Comparison of ENCODE assay signal across 8 mouse cellular contexts in the genomic region with DNA sequence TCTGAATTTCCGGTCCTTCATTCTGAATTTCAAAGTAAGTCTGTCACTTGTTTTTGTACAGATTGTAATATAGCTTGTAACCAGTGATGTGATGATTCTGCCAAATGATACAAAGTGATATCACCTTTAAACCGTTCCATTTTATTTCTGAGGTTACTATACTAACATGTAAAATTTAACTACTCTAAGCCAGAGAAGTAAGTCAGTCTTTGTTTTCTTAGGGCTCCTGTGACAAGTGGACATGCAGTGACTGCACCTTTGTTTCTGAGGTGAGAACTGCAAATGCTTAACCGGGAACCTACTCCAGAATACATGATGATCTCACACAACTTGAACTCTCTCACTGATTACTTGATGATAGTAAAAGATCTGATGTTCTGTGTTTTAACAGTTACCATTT. TPM values are rescaled to one million over a fixed set of nuclear protein-coding genes. Genes with fewer than 3 reads are reported as not detected.
A peak's percentile ranks its signal among the peaks of the same experiment; 100 is the strongest.
DNase-seq lines count a peak whose midpoint lies in the region; ATAC-seq and TF ChIP-seq lines count a peak whose summit lies in the region.

No protein-coding gene starts in this region.

- TF ChIP-seq POLR2A in cortical plate, adult 2 months (IDR thresholded peaks at IDR 0.05; ENCODE audit: extremely low read depth, insufficient read depth, low read length) = 0 out of 2 replicates have a peak, but pooled peaks have one; percentile 26

- no peak for ATAC-seq in kidney, embryonic 14.5 days (ENCODE audit: low FRiP score, low TSS enrichment)
- ATAC-seq in midbrain, postnatal 0 days (ENCODE audit: low FRiP score) = no peak

- H3K4me2 ChIP-seq in kidney, embryonic 14.5 days (replicated peaks; ENCODE audit: low read depth, low read length) = peak overlapping the region; percentile 82
- peak overlapping the region; percentile 82; the same call in 1 of the 2 replicates for H3K4me2 ChIP-seq in midbrain, postnatal 0 days (ENCODE audit: low read depth, low read length, poor library complexity, severe bottlenecking)

- intact Hi-C loops in left cerebral cortex, adult 2 months (cut with DNase I) = loop anchor here (10.0 kb wide), 1 partner anchor 293 kb away; no protein-coding TSS in a partner anchor

- no peak overlapping the region for H3K27ac ChIP-seq in kidney, embryonic 14.5 days (ENCODE audit: low read depth, low read length)
- H3K27ac ChIP-seq in cortical plate, adult 2 months (ENCODE audit: insufficient read depth, low read length) = no peak overlapping the region
- H3K27ac ChIP-seq in midbrain, postnatal 0 days (ENCODE audit: low read depth, low read length) = no peak overlapping the region
- H3K27ac ChIP-seq in left cerebral cortex, adult 2 months = no peak overlapping the region

- no peaks in the 10 kb centered on the region for H3K27me3 ChIP-seq in kidney, embryonic 14.5 days (ENCODE audit: control insufficient read depth, insufficient read depth, low read length)
- no peaks in the 10 kb centered on the region for H3K27me3 ChIP-seq in midbrain, postnatal 0 days (ENCODE audit: insufficient read depth, low read length)

- peak overlapping the region; percentile 92; the same call in 1 of the 2 replicates for H3K4me3 ChIP-seq in kidney, embryonic 14.5 days (ENCODE audit: low read length)
- H3K4me3 ChIP-seq in cortical plate, adult 2 months (ENCODE audit: insufficient read depth, low read length) = no peak overlapping the region; the same call in 1 of the 2 replicates
- peak overlapping the region; percentile 94 for H3K4me3 ChIP-seq in midbrain, postnatal 0 days (ENCODE audit: low read depth, low read length)
- no peak overlapping the region; the same call in 1 of the 2 replicates for H3K4me3 ChIP-seq in left cerebral cortex, adult 2 months

- peak overlapping the region; percentile 97 for H3K9ac ChIP-seq in kidney, embryonic 14.5 days (ENCODE audit: low read depth, low read length)
- H3K9ac ChIP-seq in midbrain, postnatal 0 days (replicated peaks; ENCODE audit: low read length, poor library complexity, severe bottlenecking) = 0 out of 2 replicates have a peak overlapping the region, but pooled peaks have one; percentile 29

- WGBS in kidney, embryonic 14.5 days = 29% methylated on average over 3 of the region's 3 CpGs
- WGBS in midbrain, postnatal 0 days = 36% methylated on average over 3 of the region's 3 CpGs

- peaks cover 52% of the 10 kb centered on the region for H3K36me3 ChIP-seq in kidney, embryonic 14.5 days (ENCODE audit: control insufficient read depth, insufficient read depth, low read length)
- peaks cover 12% of the 10 kb centered on the region; the same call in 1 of the 2 replicates for H3K36me3 ChIP-seq in midbrain, postnatal 0 days (ENCODE audit: insufficient read depth, low read length)

- DNase-seq in kidney, adult 11 months = no peak
- DNase-seq in induced T-regulatory cell, adult 2 months (ENCODE audit: low read depth) = peak; percentile 28
- no peak for DNase-seq in midbrain, postnatal 0 days (ENCODE audit: low spot score)
- no peak for DNase-seq in left cerebral cortex, adult 2 months (ENCODE audit: extremely low spot score in 1 of 2, low spot score in 2 of 2)
- DNase-seq in kidney, postnatal 25 days = no peak
- no peak for DNase-seq in layer of hippocampus, postnatal 36 days

- TF ChIP-seq CTCF in cortical plate, adult 2 months (IDR thresholded peaks at IDR 0.05; ENCODE audit: extremely low read depth, insufficient read depth, low read length) = no peak
- no peak for TF ChIP-seq CTCF in midbrain, postnatal 0 days (IDR thresholded peaks at IDR 0.05)
- no peak for TF ChIP-seq CTCF in left cerebral cortex, adult 2 months (IDR thresholded peaks at IDR 0.05)

- H3K9me3 ChIP-seq in kidney, embryonic 14.5 days (ENCODE audit: control insufficient read depth, low read length) = no peaks in the 10 kb centered on the region
- H3K9me3 ChIP-seq in midbrain, postnatal 0 days (ENCODE audit: low read length) = no peaks in the 10 kb centered on the region

- peaks cover 2% of the 10 kb centered on the region; the same call in 1 of the 2 replicates for H3K4me1 ChIP-seq in kidney, embryonic 14.5 days (ENCODE audit: control insufficient read depth, insufficient read depth, low read length)
- no peaks in the 10 kb centered on the region; the same call in 1 of the 2 replicates for H3K4me1 ChIP-seq in cortical plate, adult 2 months (ENCODE audit: control insufficient read depth, insufficient read depth, low read length)
- H3K4me1 ChIP-seq in midbrain, postnatal 0 days (ENCODE audit: insufficient read depth, low read length) = peaks cover 3% of the 10 kb centered on the region; the same call in 1 of the 2 replicates

RNA-seq across cellular contexts. Expression of a gene that starts 3.4 kb away (rescaled TPM):
- polyA plus RNA-seq in kidney, embryonic 14.5 days (2014; fragmentation: Nextera tagmentation; extraction: Ambion mirVana) = 11.0 and 13.3 TPM in 2 replicates
- polyA plus RNA-seq in cortical plate, adult 2 months (2012; rRNA removed) = 4.8 and 5.1 TPM in 2 replicates
- total RNA-seq in midbrain, postnatal 0 days (2014; rRNA removed) = 35.5 and 55.6 TPM in 2 replicates
- 8.5 and 12.7 TPM in 2 replicates for polyA plus RNA-seq in midbrain, postnatal 0 days (2015; fragmentation: Nextera tagmentation; extraction: Ambion mirVana)
- total RNA-seq in left cerebral cortex, adult 2 months (2021) = 10 to 100 TPM; 18.2 to 20.0 TPM
- 10 to 100 TPM; 16.7 to 21.0 TPM for total RNA-seq in layer of hippocampus, postnatal 36 days (2021)

RNA-seq across cellular contexts. Expression of a gene that starts 32.5 kb away (rescaled TPM):
- 26.6 and 45.4 TPM in 2 replicates for polyA plus RNA-seq in kidney, embryonic 14.5 days (2014; fragmentation: Nextera tagmentation; extraction: Ambion mirVana)
- 25.0 and 26.2 TPM in 2 replicates for polyA plus RNA-seq in cortical plate, adult 2 months (2012; rRNA removed)
- 12.9 and 14.6 TPM in 2 replicates for total RNA-seq in midbrain, postnatal 0 days (2014; rRNA removed)
- 19.6 and 22.9 TPM in 2 replicates for polyA plus RNA-seq in midbrain, postnatal 0 days (2015; fragmentation: Nextera tagmentation; extraction: Ambion mirVana)
- 10 to 100 TPM; 20.0 to 20.9 TPM for total RNA-seq in left cerebral cortex, adult 2 months (2021)
- total RNA-seq in layer of hippocampus, postnatal 36 days (2021) = 10 to 100 TPM; 22.6 to 24.0 TPM

RNA-seq across cellular contexts. Expression of a gene that starts 32.5 kb away (rescaled TPM):
- 32.7 and 36.2 TPM in 2 replicates for polyA plus RNA-seq in kidney, embryonic 14.5 days (2014; fragmentation: Nextera tagmentation; extraction: Ambion mirVana)
- polyA plus RNA-seq in cortical plate, adult 2 months (2012; rRNA removed) = 0.98 and 1.7 TPM in 2 replicates
- 1.4 and 2.0 TPM in 2 replicates for total RNA-seq in midbrain, postnatal 0 days (2014; rRNA removed)
- 5.2 and 6.1 TPM in 2 replicates for polyA plus RNA-seq in midbrain, postnatal 0 days (2015; fragmentation: Nextera tagmentation; extraction: Ambion mirVana)
- total RNA-seq in left cerebral cortex, adult 2 months (2021) = 1 to 10 TPM; 1.4 TPM
- total RNA-seq in layer of hippocampus, postnatal 36 days (2021) = 1 to 10 TPM; 1.1 to 2.3 TPM

RNA-seq across cellular contexts. Expression of a gene that starts 59.6 kb away (rescaled TPM):
- 1.9 and 2.2 TPM in 2 replicates for polyA plus RNA-seq in kidney, embryonic 14.5 days (2014; fragmentation: Nextera tagmentation; extraction: Ambion mirVana)
- polyA plus RNA-seq in cortical plate, adult 2 months (2012; rRNA removed) = 0.08 and 0.19 TPM in 2 replicates
- total RNA-seq in midbrain, postnatal 0 days (2014; rRNA removed) = 0.05 TPM in 1 of 2 replicates, not detected in the other
- polyA plus RNA-seq in midbrain, postnatal 0 days (2015; fragmentation: Nextera tagmentation; extraction: Ambion mirVana) = 3.1 and 3.4 TPM in 2 replicates
- under 1 TPM; 0.25 to 0.68 TPM for total RNA-seq in left cerebral cortex, adult 2 months (2021)
- under 1 TPM; 0.20 to 0.65 TPM for total RNA-seq in layer of hippocampus, postnatal 36 days (2021)

Comparison
In these comparisons a context has a peak if more than half of its experiments do, and no peak if none do; other contexts are left out.
1. H3K4me3 ChIP-seq: peak in kidney, embryonic 14.5 days (single experiment) and midbrain, postnatal 0 days (single experiment); none in cortical plate, adult 2 months (single experiment) and left cerebral cortex, adult 2 months (single experiment).